Mouse (Mus musculus): Measurements from ENCODE around the gene Scfd2. TPM values are rescaled to one million over a fixed set of nuclear protein-coding genes. Genes with fewer than 3 reads are reported as not detected.

Scfd2 gene
- total RNA-seq, 2 experiments from 2014 or later, result 3.8 to 7.1 TPM

- no peak for ATAC-seq (replicated peaks; ENCODE audit: low FRiP score, poor library complexity, severe bottlenecking)
These were observed 144.2 kb downstream of the Scfd2 start for GRCm38 (mm10) chr5:74387143-74387886.

DNA sequence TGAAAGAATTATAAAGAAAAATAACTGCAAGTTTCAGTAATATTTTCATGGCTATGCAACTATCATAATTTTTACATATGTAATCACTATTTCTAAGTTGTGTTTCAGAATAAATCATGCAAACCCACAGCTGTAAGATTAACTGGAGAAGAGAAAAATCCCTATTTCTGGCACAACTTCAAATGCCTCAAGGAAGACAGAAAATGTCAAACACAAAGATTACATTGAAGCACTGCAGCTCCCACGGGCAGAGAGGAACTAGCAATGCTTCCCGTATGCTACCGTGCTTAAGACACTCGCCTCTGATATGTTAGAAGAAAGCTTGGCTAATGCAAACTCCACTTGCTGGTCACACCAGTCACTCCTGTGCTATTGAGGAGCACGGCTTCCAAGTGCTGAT lies 151.5 kb downstream of the Scfd2 start:
- ATAC-seq (replicated peaks; ENCODE audit: low FRiP score, poor library complexity, severe bottlenecking), result no peak

- no peak for ATAC-seq (replicated peaks; ENCODE audit: low FRiP score, poor library complexity, severe bottlenecking)
These were observed 164.9 kb downstream of the Scfd2 start for GRCm38 (mm10) chr5:74366710-74367101.

DNA sequence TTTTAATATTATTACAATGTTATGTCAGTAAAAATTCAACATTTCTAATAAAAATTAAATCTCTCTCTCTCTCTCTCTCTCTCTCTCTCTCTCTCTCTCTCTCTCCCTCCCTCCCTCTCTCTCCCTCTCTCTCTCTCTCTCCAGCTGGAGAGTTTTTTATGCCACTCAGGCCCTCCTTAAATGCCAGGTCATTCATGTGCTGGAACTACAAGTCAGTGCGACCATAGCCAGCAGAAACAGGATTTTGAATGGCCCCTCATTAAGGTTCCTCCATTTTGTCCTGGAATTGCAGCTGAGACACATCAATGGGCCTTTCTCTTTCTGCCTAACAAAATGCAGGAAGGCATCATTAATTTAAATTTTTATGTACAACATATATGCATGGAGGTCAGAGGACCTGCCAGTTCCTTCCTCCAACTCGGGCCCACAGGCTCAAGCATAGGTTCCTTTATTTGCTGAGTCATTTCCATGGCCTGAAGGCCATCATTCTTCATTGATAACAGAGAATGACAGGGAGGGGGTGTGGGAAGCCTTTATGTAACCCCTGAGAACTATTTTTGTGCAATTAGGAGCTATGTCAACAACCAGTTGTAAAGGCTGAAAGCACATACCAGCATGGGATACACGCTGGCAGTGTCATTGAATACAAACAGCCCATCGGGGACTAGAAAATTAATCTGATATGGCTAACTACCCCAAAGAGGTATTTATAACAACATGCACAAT lies 165.4 kb downstream of the Scfd2 start:
- no peak for ATAC-seq (replicated peaks; ENCODE audit: low FRiP score, poor library complexity, severe bottlenecking)

DNA sequence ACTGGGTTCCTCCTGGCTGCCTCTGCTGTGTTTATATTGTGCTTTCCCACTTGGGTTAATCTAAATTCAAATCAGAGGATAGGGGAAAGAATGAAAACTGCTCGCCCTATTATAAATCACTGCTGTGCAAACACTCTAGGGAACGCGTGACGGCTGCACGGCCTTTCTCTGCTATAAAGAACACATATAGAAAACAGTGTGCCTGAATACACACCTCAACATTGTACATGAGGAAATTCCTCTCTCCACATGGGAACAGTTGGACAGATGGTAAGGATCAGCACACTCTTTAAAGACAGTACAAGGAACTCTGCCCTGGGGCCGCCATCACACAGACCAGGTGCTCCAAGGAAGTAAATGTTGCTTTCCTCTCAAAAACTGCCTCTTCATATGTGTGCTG lies 166.2 kb downstream of the Scfd2 start:
- no peak for ATAC-seq (replicated peaks; ENCODE audit: low FRiP score, poor library complexity, severe bottlenecking)

- ATAC-seq (replicated peaks; ENCODE audit: low FRiP score, poor library complexity, severe bottlenecking), result no peak
These were observed 168.3 kb downstream of the Scfd2 start for GRCm38 (mm10) chr5:74363296-74363695.

DNA sequence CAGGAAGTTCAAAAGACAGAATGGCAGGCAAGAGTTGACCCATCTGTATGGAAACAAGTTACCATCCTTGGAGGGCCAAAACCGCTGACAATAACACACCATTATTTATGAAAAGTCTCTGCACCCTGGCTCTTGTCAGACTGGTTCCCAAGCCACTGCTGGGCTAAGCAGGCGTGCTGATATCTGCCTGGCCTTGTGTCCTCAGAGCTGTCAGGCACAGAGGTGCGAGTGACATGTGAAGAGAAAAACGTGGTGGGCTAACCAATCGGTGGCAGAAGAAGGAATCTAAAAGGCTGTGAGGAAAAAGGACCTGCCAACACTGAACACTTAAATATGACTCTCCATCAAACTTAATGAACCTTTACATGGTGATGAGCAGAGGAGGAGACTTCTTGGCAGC lies 170.0 kb downstream of the Scfd2 start:
- no peak for ATAC-seq (replicated peaks; ENCODE audit: low FRiP score, poor library complexity, severe bottlenecking)

GRCm38 (mm10) chr5:74358033-74358432 lies 173.5 kb downstream of the Scfd2 start:
- ATAC-seq (replicated peaks; ENCODE audit: low FRiP score, poor library complexity, severe bottlenecking), result no peak

GRCm38 (mm10) chr5:74355416-74356177 lies 176.0 kb downstream of the Scfd2 start:
- no peak for ATAC-seq (replicated peaks; ENCODE audit: low FRiP score, poor library complexity, severe bottlenecking)

- no peak for ATAC-seq (replicated peaks; ENCODE audit: low FRiP score, poor library complexity, severe bottlenecking)
These were observed 180.7 kb downstream of the Scfd2 start for GRCm38 (mm10) chr5:74350909-74351308.

- ATAC-seq (replicated peaks; ENCODE audit: low FRiP score, poor library complexity, severe bottlenecking), result no peak
These were observed 183.3 kb downstream of the Scfd2 start for GRCm38 (mm10) chr5:74348079-74348870.

DNA sequence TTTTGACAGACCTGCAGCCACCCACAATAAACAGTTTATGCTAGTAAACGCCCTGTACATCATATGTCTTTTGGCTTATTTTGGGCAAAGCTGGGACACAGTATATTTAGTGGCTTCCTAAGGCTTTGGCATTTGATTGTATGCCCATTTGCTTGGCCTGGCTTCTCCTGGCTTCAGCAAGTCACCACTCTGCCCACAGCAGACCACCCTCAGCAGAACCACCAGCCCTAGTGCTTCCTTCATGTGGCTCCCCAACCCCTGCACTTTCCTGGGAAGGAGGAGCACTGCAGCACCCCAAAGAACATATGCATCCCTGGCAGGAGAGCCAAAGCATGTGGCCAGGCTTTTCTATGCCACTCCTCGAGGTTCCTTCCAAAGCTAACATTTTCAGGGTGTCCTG lies 188.5 kb downstream of the Scfd2 start:
- ATAC-seq (replicated peaks; ENCODE audit: low FRiP score, poor library complexity, severe bottlenecking), result no peak

DNA sequence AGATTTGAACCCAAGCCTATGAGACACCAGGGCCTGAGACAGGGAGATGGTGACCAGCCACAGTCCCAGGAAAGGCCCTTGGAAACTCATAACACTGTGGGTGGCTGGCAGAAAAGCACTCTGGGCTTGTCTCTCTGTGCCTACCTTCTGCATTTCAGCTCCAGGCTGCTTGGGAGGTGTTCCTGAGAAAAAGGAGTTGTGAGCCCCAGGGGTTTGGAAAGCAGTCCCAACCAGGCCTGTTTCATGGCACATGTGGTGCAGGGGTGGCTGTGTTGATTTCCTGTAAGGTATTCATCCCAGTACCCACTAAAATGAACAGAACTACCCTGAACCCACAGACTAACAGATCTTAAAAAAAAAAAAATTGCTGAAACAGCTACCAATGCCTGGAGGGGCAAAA lies 189.0 kb downstream of the Scfd2 start:
- ATAC-seq (replicated peaks; ENCODE audit: low FRiP score, poor library complexity, severe bottlenecking), result no peak

GRCm38 (mm10) chr5:74337491-74337890 lies 194.1 kb downstream of the Scfd2 start:
- no peak for ATAC-seq (replicated peaks; ENCODE audit: low FRiP score, poor library complexity, severe bottlenecking)

- ATAC-seq (replicated peaks; ENCODE audit: low FRiP score, poor library complexity, severe bottlenecking), result no peak
These were observed 194.8 kb downstream of the Scfd2 start for GRCm38 (mm10) chr5:74336780-74337179.

GRCm38 (mm10) chr5:74333258-74333657 lies 198.3 kb downstream of the Scfd2 start:
- ATAC-seq (replicated peaks; ENCODE audit: low FRiP score, poor library complexity, severe bottlenecking), result no peak

- no peak for ATAC-seq (replicated peaks; ENCODE audit: low FRiP score, poor library complexity, severe bottlenecking)
These were observed 205.3 kb downstream of the Scfd2 start for GRCm38 (mm10) chr5:74326228-74326627.

- ATAC-seq (replicated peaks; ENCODE audit: low FRiP score, poor library complexity, severe bottlenecking), result no peak
These were observed 210.4 kb downstream of the Scfd2 start for GRCm38 (mm10) chr5:74321010-74321746.

DNA sequence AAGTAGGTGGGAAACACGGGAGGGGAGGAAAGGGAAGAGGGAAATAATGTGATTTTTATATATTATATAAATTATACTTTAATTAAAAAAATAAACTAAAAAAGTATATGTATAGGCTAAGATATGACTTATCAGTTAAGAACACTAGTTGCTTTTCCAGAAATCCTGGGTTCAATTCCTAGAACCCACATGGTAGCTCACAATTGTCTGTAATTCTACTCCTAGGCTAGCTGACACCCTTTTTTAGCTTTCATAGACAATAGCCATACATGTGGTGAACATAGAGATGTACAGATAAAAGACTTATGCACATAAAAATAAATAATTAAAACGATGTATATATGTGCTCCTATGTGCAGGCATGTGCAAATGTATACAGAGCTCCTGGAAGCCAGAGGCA lies 212.0 kb downstream of the Scfd2 start:
- no peak for ATAC-seq (replicated peaks; ENCODE audit: low FRiP score, poor library complexity, severe bottlenecking)

Data from erythroid progenitor cell, adult 5-6 weeks (primary cell).